Mouse (Mus musculus): ENCODE measurements around the gene Hcrt.

GRCm38 (mm10) chr11:100780247-100780646 lies 17.5 kb upstream of the Hcrt start:
- TF ChIP-seq TAL1 (conservative IDR thresholded peaks at IDR 0.05; ENCODE audit: low read depth, low read length): no peak
- no peak for TF ChIP-seq CTCF (IDR thresholded peaks at IDR 0.05; ENCODE audit: low read depth, low read length)

All from G1E (cell line).